Mouse (Mus musculus) kidney, adult 2 months (tissue): ENCODE measurements around the gene Cdh16. TPM values are rescaled to one million over a fixed set of nuclear protein-coding genes. Genes with fewer than 3 reads are reported as not detected.

Experiments used
- DNase-seq: peaks from one replicate; pipeline ENCODE4 v3.0.0; 2021
- H3K27ac ChIP-seq: fragments of 200-500 bp; 2 replicates; pipeline ENCODE4 v1.5.1; 2012; ENCODE audit warnings: low read depth, low read length, control low read depth, inconsistent platforms; ENCODE audit not compliant: insufficient read depth
- H3K27me3 ChIP-seq: fragments of 200-500 bp; replicated peaks from 2 replicates; pipeline ENCODE4 v1.6.1; 2012; ENCODE audit warnings: mild to moderate bottlenecking, moderate library complexity, low read length, inconsistent platforms; ENCODE audit not compliant: control insufficient read depth, insufficient read depth
- H3K36me3 ChIP-seq: fragments of 200-500 bp; 2 replicates; pipeline ENCODE4 v1.6.1; 2012; ENCODE audit warnings: mild to moderate bottlenecking, moderate library complexity, low read length, inconsistent platforms; ENCODE audit not compliant: control insufficient read depth, insufficient read depth
- H3K4me1 ChIP-seq: fragments of 200-500 bp; 2 replicates; pipeline ENCODE4 v1.6.1; 2011; ENCODE audit warnings: low read length; ENCODE audit not compliant: control insufficient read depth, insufficient read depth
- H3K4me3 ChIP-seq: fragments of 200-500 bp; 2 replicates; pipeline ENCODE4 v1.5.1; 2011; ENCODE audit warnings: mild to moderate bottlenecking, low read depth, low read length, control low read depth; ENCODE audit not compliant: insufficient read depth
- CTCF ChIP-seq: fragments of 200-500 bp; conservative IDR thresholded peaks from 2 replicates; pipeline ENCODE4 v1.5.1; 2011; ENCODE audit warnings: low read depth, mild to moderate bottlenecking, control low read depth, low read length, moderate library complexity, mixed read lengths; ENCODE audit not compliant: insufficient read depth, insufficient read length
- POLR2A ChIP-seq: fragments of 200-500 bp; IDR thresholded peaks from one replicate; pipeline ENCODE4 v1.6.1; 2011; ENCODE audit warnings: low read depth, low read length, control low read depth
- WGBS: fragments of 180-500 bp; shearing (Covaris S2); methylation state at CpG from one replicate; pipeline ENCODE4 v1.1.7; 2018; 5-methylcytosine and 5-hydroxymethylcytosine counted together
- polyA plus RNA-seq: library from polyadenylated mRNA; depleted of rRNA; stranded (reverse); fragments of >200 nt; gene quantifications from 2 replicates; pipeline ENCODE4 v1.2.3, GENCODE M21; 2012

Gene Cdh16
- polyA plus RNA-seq, 1 experiment = 1,106 TPM

GRCm38 (mm10) chr8:104640241-104640640 is 16.0 kb upstream of the Cdh16 start:
- no peaks in the 10 kb centered on the region; the same call in 1 of the 2 replicates for H3K36me3 ChIP-seq
- H3K27me3 ChIP-seq = no peaks in the 10 kb centered on the region
- DNase-seq = no peak
- H3K4me3 ChIP-seq = peak overlapping the region; percentile 92
- peaks cover 20% of the 10 kb centered on the region for H3K4me1 ChIP-seq
- no peak overlapping the region for H3K27ac ChIP-seq
- 84% methylated on average over 7 of the region's 7 CpGs for WGBS
- no peak for TF ChIP-seq CTCF
- no peak for TF ChIP-seq POLR2A

GRCm38 (mm10) chr8:104638010-104638409 is 13.8 kb upstream of the Cdh16 start:
- TF ChIP-seq CTCF (no peak), POLR2A (no peak)
- peaks cover 20% of the 10 kb centered on the region for H3K4me1 ChIP-seq
- H3K27me3 ChIP-seq = no peaks in the 10 kb centered on the region
- no peak overlapping the region for H3K4me3 ChIP-seq
- H3K27ac ChIP-seq = no peak overlapping the region
- WGBS = 83% methylated on average over 6 of the region's 6 CpGs
- H3K36me3 ChIP-seq = no peaks in the 10 kb centered on the region; the same call in 1 of the 2 replicates
- DNase-seq = no peak

GRCm38 (mm10) chr8:104635004-104635710 is 11.0 kb upstream of the Cdh16 start:
- TF ChIP-seq POLR2A (no peak), CTCF (no peak)
- Histone ChIP-seq H3K27me3 (no peaks in the 10 kb centered on the region), H3K27ac (no peak overlapping the region), H3K4me3 (no peak overlapping the region), H3K4me1 (peaks cover 7% of the 10 kb centered on the region; the same call in 1 of the 2 replicates), H3K36me3 (no peaks in the 10 kb centered on the region; the same call in 1 of the 2 replicates)
- DNase-seq = no peak
- 93% methylated on average over 3 of the region's 3 CpGs for WGBS

GRCm38 (mm10) chr8:104633156-104633744 is 9.1 kb upstream of the Cdh16 start:
- H3K36me3 ChIP-seq = no peaks in the 10 kb centered on the region
- no peaks in the 10 kb centered on the region for H3K27me3 ChIP-seq
- no peak overlapping the region for H3K4me3 ChIP-seq
- WGBS = 57% methylated on average over 9 of the region's 9 CpGs
- TF ChIP-seq CTCF = no peak
- TF ChIP-seq POLR2A = no peak
- DNase-seq = no peak
- no peak overlapping the region for H3K27ac ChIP-seq
- peaks cover 6% of the 10 kb centered on the region; the same call in 1 of the 2 replicates for H3K4me1 ChIP-seq

GRCm38 (mm10) chr8:104632486-104632885 is 8.3 kb upstream of the Cdh16 start:
- Histone ChIP-seq H3K4me3 (no peak overlapping the region), H3K36me3 (no peaks in the 10 kb centered on the region), H3K27ac (no peak overlapping the region), H3K27me3 (no peaks in the 10 kb centered on the region), H3K4me1 (peaks cover 6% of the 10 kb centered on the region; the same call in 1 of the 2 replicates)
- no peak for DNase-seq
- TF ChIP-seq POLR2A (no peak), CTCF (no peak)
- 83% methylated on average over 6 of the region's 6 CpGs for WGBS

GRCm38 (mm10) chr8:104631975-104632374 is 7.8 kb upstream of the Cdh16 start:
- H3K4me1 ChIP-seq = peaks cover 6% of the 10 kb centered on the region; the same call in 1 of the 2 replicates
- no peak for DNase-seq
- peak overlapping the region; percentile 69 for H3K27ac ChIP-seq
- no peaks in the 10 kb centered on the region for H3K36me3 ChIP-seq
- no peak overlapping the region for H3K4me3 ChIP-seq
- TF ChIP-seq CTCF = no peak
- no peak for TF ChIP-seq POLR2A
- WGBS = 51% methylated on average over 5 of the region's 5 CpGs
- H3K27me3 ChIP-seq = no peaks in the 10 kb centered on the region

- Histone ChIP-seq H3K4me1 (peaks cover 6% of the 10 kb centered on the region; the same call in 1 of the 2 replicates), H3K4me3 (peak within 1 kb of the TSS; percentile 59), H3K27ac (peak within 1 kb of the TSS; percentile 69), H3K36me3 (no peaks in the 10 kb centered on the region), H3K27me3 (no peaks in the 10 kb centered on the region)
- WGBS = 18% methylated on average over 22 of the region's 28 CpGs
- DNase-seq = peak; percentile 55
- TF ChIP-seq POLR2A (peak; percentile 14), CTCF (no peak)
These were observed 6.9 kb upstream of the Cdh16 start, which contains the start of gene Rrad for GRCm38 (mm10) chr8:104630981-104631663. Rrad (minus strand) TSS chr8:104631327.
